Mouse (Mus musculus) E14TG2a.4 (cell line): ENCODE data around the gene Fam117b.

Source experiments
- CTCF ChIP-seq: conservative IDR thresholded peaks from 2 replicates; pipeline ENCODE4 v1.5.1; 2014; ENCODE audit warnings: low read length
- NANOG ChIP-seq: IDR thresholded peaks from 2 replicates; pipeline ENCODE4 v1.6.1; 2014; ENCODE audit warnings: borderline replicate concordance, low read length, mixed read lengths
- POU5F1 ChIP-seq: IDR thresholded peaks from 2 replicates; pipeline ENCODE4 v1.6.1; 2014; ENCODE audit warnings: low read length, borderline replicate concordance

- TF ChIP-seq CTCF (no peak), NANOG (no peak), POU5F1 (no peak)
These were observed 526 bp downstream of the Fam117b start for GRCm38 (mm10) chr1:59913195-59913868.
